Mouse (Mus musculus) cerebellum, adult 9-10 months (tissue): Measurements from ENCODE around the gene Klra3.
"Not testable (repeated sequence)": the region's sequence is repeated elsewhere in the genome, so short reads cannot be mapped to it uniquely, and the experiment has no call there.

ENCODE experiments used
- DNase-seq: peaks from one replicate; pipeline ENCODE4 v3.0.0; 2022

Gene Klra3

GRCm38 (mm10) chr6:130337411-130337810, at the start of gene Klra3:
Klra3 (minus strand) TSS chr6:130337574.
- no peak for DNase-seq

GRCm38 (mm10) chr6:130386750-130387149, 49.4 kb upstream of the Klra3 start, which contains the start of gene Klra1:
Klra1 (minus strand) TSS chr6:130386874.
- no peak for DNase-seq

DNA sequence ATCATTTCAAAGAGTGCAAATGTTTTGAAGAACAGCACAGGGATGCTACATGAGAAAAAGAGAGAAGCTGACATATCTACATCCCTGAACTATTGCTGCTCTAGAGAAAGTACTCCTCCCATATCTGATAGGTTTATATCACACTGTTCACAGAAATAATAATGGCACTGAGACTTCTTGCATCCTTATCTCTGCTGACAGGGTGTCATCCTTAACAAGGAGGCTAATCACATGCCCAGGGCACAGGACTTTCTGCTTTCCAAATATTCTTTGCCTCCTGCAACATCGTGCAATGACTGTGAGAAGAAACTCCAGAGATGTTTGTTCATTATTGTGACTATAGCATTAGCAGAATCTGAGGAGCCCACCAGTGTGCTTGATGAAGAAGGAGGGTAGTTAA, 48.4 kb upstream of the Klra3 start:
- DNase-seq = no peak

DNA sequence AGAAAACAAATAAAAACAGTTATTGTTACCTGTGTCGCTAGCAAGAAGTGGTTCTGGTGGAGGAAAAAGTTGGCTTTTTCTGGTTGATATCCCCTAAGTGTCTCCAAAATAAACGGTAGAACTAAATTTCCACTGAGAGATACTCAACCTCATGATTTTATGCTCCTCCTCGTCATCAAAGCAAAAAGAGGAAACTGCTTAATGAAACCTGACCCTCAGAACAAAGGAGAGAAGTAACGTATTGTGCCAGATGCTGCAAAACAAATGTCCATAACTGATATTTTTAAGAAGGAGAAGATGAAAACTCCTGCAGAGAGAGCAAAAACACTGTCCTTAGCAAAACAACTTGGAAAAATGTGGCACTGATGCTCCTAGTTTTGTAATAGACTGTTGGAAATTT, 45.0 kb upstream of the Klra3 start:
- DNase-seq = no peak

- not testable (repeated sequence) for DNase-seq
Measured at GRCm38 (mm10) chr6:130345381-130345780, 8.0 kb upstream of the Klra3 start.

DNA sequence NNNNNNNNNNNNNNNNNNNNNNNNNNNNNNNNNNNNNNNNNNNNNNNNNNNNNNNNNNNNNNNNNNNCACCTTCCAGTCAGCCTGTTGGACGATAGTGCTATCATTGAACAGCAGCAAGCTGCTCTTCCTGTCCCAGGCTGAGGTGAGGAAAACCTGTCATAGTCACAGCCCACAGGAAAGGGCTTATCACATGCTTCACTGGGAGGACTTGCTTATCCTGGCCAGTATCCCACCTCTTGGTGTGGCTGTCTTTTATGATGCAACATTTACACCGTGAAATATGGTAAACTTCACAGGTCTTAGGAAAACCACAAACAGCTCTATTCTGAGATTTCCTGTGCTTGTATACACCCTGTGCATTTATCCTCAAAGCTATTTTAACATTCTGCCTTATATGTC, 4.6 kb upstream of the Klra3 start:
- DNase-seq = not testable (repeated sequence)

DNA sequence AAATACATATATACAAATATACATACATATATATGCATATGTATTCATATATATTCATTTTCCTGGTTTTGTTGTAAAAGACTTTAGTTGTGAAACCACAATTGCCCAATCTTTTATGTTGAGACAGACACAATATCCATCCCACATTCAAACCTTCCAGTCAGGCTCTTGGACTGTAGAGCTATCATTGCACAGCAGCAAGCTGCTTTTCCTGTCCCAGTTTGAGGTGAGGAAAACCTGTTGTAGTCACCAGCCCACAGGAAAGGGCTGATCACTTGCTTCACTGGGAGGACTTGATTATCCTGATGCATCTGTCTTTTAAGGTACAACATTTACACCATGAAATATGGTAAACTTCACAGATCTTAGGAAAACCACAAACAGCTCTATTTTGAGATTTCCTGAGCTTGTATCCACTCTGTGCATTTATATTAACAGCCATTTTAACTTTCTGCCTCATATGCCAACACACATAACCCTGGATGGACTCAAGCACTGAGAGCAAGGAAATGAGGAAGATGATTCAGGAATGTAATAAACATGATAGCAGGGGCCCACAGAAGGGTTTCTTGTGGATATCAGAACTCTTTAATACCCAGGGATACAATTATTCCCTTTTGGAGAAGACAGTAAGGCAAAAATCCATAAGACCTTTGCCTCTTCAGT, 49.3 kb downstream of the Klra3 start:
- no peak for DNase-seq

DNA sequence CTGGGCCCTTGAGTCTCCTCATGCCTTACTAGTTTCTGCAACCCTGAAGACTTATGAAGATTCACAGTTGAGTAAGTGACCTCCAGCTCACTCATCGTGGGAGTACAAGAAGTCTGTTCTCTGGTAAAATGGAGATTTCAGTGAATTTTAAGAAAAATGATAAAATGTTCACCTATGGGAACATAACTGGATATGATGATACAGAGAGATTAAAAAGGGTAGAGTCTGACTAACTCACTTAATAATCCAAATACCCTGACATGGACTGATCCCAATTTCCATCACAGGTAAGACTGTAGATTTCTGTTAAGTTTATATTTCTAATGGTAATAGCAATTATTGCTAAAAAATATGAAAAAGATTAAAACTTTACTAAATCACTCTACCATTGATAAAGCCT, 55.5 kb downstream of the Klra3 start, which contains the start of gene Klra10:
Gene Klra10, minus strand, starts transcription at position 101 of the 400 bp plus-strand sequence.
- DNase-seq = not testable (repeated sequence)
